24 mouse cellular contexts compared by ENCODE assay signal in the genomic region with DNA sequence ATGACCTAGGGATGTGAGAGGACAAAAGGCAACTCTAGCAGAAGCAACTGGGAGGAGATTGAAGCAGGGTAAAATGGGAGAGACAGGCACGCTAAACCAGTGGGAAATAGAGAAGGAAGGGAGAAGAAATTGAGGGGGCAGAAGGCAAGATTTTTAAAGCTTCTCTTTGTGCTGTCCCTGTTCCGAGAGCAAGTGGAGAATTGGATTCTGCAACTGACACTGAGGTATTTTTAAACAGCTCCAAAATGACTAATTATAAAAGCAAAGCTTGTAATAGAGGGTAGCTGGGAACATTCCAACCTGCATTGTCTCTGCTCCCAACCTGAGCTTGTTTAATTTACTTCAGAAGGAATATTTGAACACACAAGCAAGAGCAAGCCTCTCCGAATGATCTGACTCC.
DNase-seq lines count a peak whose midpoint lies in the region; TF ChIP-seq lines count a peak whose summit lies in the region.
"Had no signal": no experiment of that assay in that cellular context is flagged by ENCODE, and none has a peak within 500 bp of the region (broad histone marks: within the 10 kb centered on the region; RNA-seq: fewer than 3 reads in every experiment).

No protein-coding gene starts in this region.

- no peak for TF ChIP-seq CTCF in layer of hippocampus, adult 2 months (conservative IDR thresholded peaks at IDR 0.05)
- TF ChIP-seq CTCF in left cerebral cortex, adult 2 months (IDR thresholded peaks at IDR 0.05), result no peak

- H3K27ac ChIP-seq in layer of hippocampus, adult 2 months, result 0 out of 2 replicates have a peak overlapping the region, but pooled peaks have one; percentile 7
- no peak overlapping the region for H3K27ac ChIP-seq in left cerebral cortex, adult 2 months
- H3K27ac ChIP-seq: embryonic facial prominence, embryonic 10.5 days; embryonic facial prominence, embryonic 13.5 days; forebrain, embryonic 12.5 days; forebrain, embryonic 15.5 days; gastrocnemius, adult 2 months; hindbrain, embryonic 12.5 days; hindbrain, embryonic 15.5 days had no signal

- intact Hi-C loops in left cerebral cortex, postnatal 25 days (cut with DNase I), result no loop called here
- intact Hi-C loops in left cerebral cortex, adult 2 months (cut with DNase I), result no loop called here

- no peak overlapping the region for H3K4me3 ChIP-seq in layer of hippocampus, adult 2 months
- no peak overlapping the region for H3K4me3 ChIP-seq in left cerebral cortex, adult 2 months
- H3K4me3 ChIP-seq: embryonic facial prominence, embryonic 10.5 days; embryonic facial prominence, embryonic 13.5 days; erythroblast, embryonic 14.5 days; forebrain, embryonic 12.5 days; forebrain, embryonic 15.5 days; gastrocnemius, adult 2 months; hindbrain, embryonic 12.5 days; hindbrain, embryonic 15.5 days had no signal

- no peak for DNase-seq in layer of hippocampus, adult 2 months (ENCODE audit: low spot score in 2 of 2)
- DNase-seq in layer of hippocampus, adult 8-10 months (ENCODE audit: low spot score in 2 of 2), result no peak
- DNase-seq in left cerebral cortex, postnatal 25 days (ENCODE audit: low spot score in 2 of 2), result peak; percentile 4 to 45
- no peak for DNase-seq in left cerebral cortex, adult 2 months (ENCODE audit: extremely low spot score in 1 of 2, low spot score in 2 of 2)
- peak; percentile 43 for DNase-seq in telencephalon, adult 2 months (ENCODE audit: low read depth, low spot score)
- no peak for DNase-seq in urinary bladder, postnatal 4 days (ENCODE audit: low spot score in 2 of 2)
- DNase-seq: adrenal gland, postnatal 10 days; adrenal gland, postnatal 36 days; B cell, adult 2 months; cerebellum, adult 11 months; cerebellum, adult 2 months; cerebellum, adult 9-11 months; cerebellum, postnatal 25 days; embryo, embryonic 11 days; gastrocnemius, adult 2 months; gastrocnemius, postnatal 14 days; heart, adult 11 months had no signal

Comparison
In these comparisons a context has a peak if more than half of its experiments do, and no peak if none do; other contexts are left out.
1. DNase-seq: peak in left cerebral cortex, postnatal 25 days (2 of 2) and telencephalon, adult 2 months (single experiment); none in layer of hippocampus, adult 2 months (0 of 2), layer of hippocampus, adult 8-10 months (0 of 2), left cerebral cortex, adult 2 months (0 of 2) and urinary bladder, postnatal 4 days (0 of 2).